ENCODE assay signal across 8 mouse cellular contexts in the genomic region with DNA sequence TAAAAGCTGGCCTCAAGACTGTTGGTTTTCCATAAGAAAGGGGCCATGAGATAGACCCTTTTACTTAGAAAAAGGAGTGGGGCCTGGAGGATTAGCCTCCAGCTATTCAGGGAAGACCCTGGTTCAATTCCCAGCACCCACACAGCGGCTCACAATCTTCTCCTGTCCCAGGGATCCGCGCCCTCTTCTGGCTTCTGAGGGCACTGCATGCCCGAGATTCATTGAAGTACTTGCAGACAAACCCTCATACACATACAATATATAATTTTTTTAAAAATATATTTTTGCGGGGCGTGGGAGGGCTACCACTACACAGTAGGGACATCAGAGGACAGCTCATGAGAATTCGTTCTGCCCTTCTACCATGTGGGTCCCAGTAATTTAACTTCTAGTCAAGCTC. TPM values are rescaled to one million over a fixed set of nuclear protein-coding genes. Genes with fewer than 3 reads are reported as not detected.
A peak's percentile ranks its signal among the peaks of the same experiment; 100 is the strongest.
DNase-seq lines count a peak whose midpoint lies in the region; ATAC-seq lines count a peak whose summit lies in the region.

No protein-coding gene starts in this region.

- intact Hi-C loops in left cerebral cortex, postnatal 4 days (cut with DNase I): no loop called here
- intact Hi-C loops in left cerebral cortex, postnatal 36 days (cut with DNase I): no loop called here

- no peak for ATAC-seq in cerebellum, adult (ENCODE audit: insufficient number of reproducible peaks, low FRiP score, low TSS enrichment)

- DNase-seq in cerebellum, postnatal 10 days: peak; percentile 66 to 77
- DNase-seq in left cerebral cortex, postnatal 4 days: peak; percentile 50
- no peak for DNase-seq in left cerebral cortex, postnatal 36 days (ENCODE audit: low spot score in 2 of 2)
- peak; percentile 42 to 45 for DNase-seq in cerebellum, postnatal 36 days
- peak; percentile 44 for DNase-seq in mesoderm, embryonic 11.5 days (ENCODE audit: low read depth, low spot score)
- DNase-seq in urinary bladder, adult 18-20 months (ENCODE audit: low spot score in 2 of 2): no peak
- DNase-seq in frontal cortex, postnatal 25 days (ENCODE audit: low spot score in 2 of 2): no peak

RNA-seq across cellular contexts. Expression of a gene that starts 5.9 kb away (rescaled TPM):
- 100 to 1,000 TPM; 105 to 108 TPM for total RNA-seq in left cerebral cortex, postnatal 4 days (2021)
- total RNA-seq in left cerebral cortex, postnatal 36 days (2021): 10 to 100 TPM; 47.9 to 49.4 TPM

RNA-seq across cellular contexts. Expression of a gene that starts 11.3 kb away (rescaled TPM):
- not detected for total RNA-seq in left cerebral cortex, postnatal 4 days (2021)
- total RNA-seq in left cerebral cortex, postnatal 36 days (2021): not detected

RNA-seq across cellular contexts. Expression of a gene that starts 19.1 kb away (rescaled TPM):
- 100 to 1,000 TPM; 332 to 353 TPM for total RNA-seq in left cerebral cortex, postnatal 4 days (2021)
- total RNA-seq in left cerebral cortex, postnatal 36 days (2021): 100 to 1,000 TPM; 235 to 307 TPM

RNA-seq across cellular contexts. Expression of a gene that starts 29.6 kb away (rescaled TPM):
- 100 to 1,000 TPM; 118 to 120 TPM for total RNA-seq in left cerebral cortex, postnatal 4 days (2021)
- 10 to 100 TPM; 80.8 to 89.2 TPM for total RNA-seq in left cerebral cortex, postnatal 36 days (2021)

RNA-seq across cellular contexts. Expression of a gene that starts 38.6 kb away (rescaled TPM):
- 1 to 10 TPM; 1.0 to 1.2 TPM for total RNA-seq in left cerebral cortex, postnatal 4 days (2021)
- 1 to 10 TPM in 1 of 2 experiments, under 1 TPM in 1; 0.91 to 1.7 TPM for total RNA-seq in left cerebral cortex, postnatal 36 days (2021)

Comparison
In these comparisons a context has a peak if more than half of its experiments do, and no peak if none do; other contexts are left out.
1. DNase-seq: peak in cerebellum, postnatal 10 days (2 of 2), left cerebral cortex, postnatal 4 days (single experiment), cerebellum, postnatal 36 days (2 of 2) and mesoderm, embryonic 11.5 days (single experiment); none in left cerebral cortex, postnatal 36 days (0 of 2), urinary bladder, adult 18-20 months (0 of 2) and frontal cortex, postnatal 25 days (0 of 2).